Mouse (Mus musculus) kidney, embryonic 15.5 days (tissue): ENCODE measurements around the gene Stx2. TPM values are rescaled to one million over a fixed set of nuclear protein-coding genes. Genes with fewer than 3 reads are reported as not detected.

Source experiments
- ATAC-seq: fragments of 200-750 bp; cut with Nextera tagmentation; replicated peaks from 2 replicates; pipeline ENCODE4 v1.8.0; 2017; ENCODE audit warnings: moderate TSS enrichment; ENCODE audit not compliant: low FRiP score
- H3K27ac ChIP-seq: fragments of 300-500 bp; sonication (generic); 2 replicates; pipeline ENCODE4 v1.5.1; 2015; ENCODE audit warnings: mild to moderate bottlenecking, inconsistent platforms
- H3K27me3 ChIP-seq: fragments of 300-500 bp; sonication (generic); 2 replicates; pipeline ENCODE4 v1.6.1; 2015; ENCODE audit warnings: inconsistent platforms
- H3K36me3 ChIP-seq: fragments of 300-500 bp; sonication (generic); 2 replicates; pipeline ENCODE4 v1.6.1; 2015; ENCODE audit warnings: inconsistent platforms
- H3K4me1 ChIP-seq: fragments of 300-500 bp; sonication (generic); 2 replicates; pipeline ENCODE4 v1.6.1; 2015; ENCODE audit warnings: inconsistent platforms
- H3K4me2 ChIP-seq: fragments of 300-500 bp; sonication (generic); 2 replicates; pipeline ENCODE4 v1.6.1; 2015; ENCODE audit warnings: moderate library complexity, mild to moderate bottlenecking, inconsistent platforms
- H3K4me3 ChIP-seq: fragments of 300-500 bp; sonication (generic); replicated peaks from 2 replicates; pipeline ENCODE4 v1.5.1; 2015; ENCODE audit warnings: mild to moderate bottlenecking, inconsistent platforms
- H3K9ac ChIP-seq: fragments of 300-500 bp; sonication (generic); 2 replicates; pipeline ENCODE4 v1.6.1; 2015; ENCODE audit warnings: mild to moderate bottlenecking, inconsistent platforms
- H3K9me3 ChIP-seq: fragments of 300-500 bp; sonication (generic); replicated peaks from 2 replicates; pipeline ENCODE4 v1.6.1; 2016; ENCODE audit warnings: inconsistent platforms
- WGBS: fragments of 180-500 bp; shearing (Covaris S2); methylation state at CpG from one replicate; pipeline ENCODE4 v1.1.7; 2015; ENCODE audit warnings: mixed read lengths; 5-methylcytosine and 5-hydroxymethylcytosine counted together
- polyA plus RNA-seq: library from polyadenylated mRNA; unstranded; fragments of >200 nt; fragmentation: Nextera tagmentation; extraction: Ambion mirVana; gene quantifications from 2 replicates; pipeline ENCODE4 v1.2.1, GENCODE M21; 2015

The Stx2 gene
- 35.0 and 36.6 TPM in 2 replicates for polyA plus RNA-seq

DNA sequence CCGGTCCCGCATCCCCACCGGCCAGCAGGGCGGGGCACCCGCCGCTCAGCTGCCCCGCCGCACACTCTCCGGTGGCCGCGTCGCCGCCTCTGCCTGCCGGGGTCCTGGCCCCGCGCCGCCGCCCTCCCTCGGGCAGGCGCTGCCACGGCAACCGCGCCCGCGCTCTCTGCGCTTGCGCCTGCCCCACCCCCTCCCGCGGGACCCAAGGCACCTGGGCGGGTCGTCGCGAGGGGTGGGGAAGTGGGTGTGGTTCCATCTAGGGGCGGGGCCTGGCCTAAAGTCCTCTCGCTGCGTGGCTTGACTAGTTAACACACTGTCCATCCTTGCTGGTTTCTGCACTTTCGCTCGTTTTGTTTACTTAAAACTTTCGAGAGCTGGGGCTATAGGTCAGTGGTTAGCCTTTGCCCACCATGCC is at the start of gene Stx2:
Gene Stx2, minus strand, starts transcription at position 163 of the 415 bp plus-strand sequence.
- peak within 1 kb of the TSS; percentile 76 for H3K9ac ChIP-seq
- under 1% methylated on average over 38 of the region's 39 CpGs for WGBS

DNA sequence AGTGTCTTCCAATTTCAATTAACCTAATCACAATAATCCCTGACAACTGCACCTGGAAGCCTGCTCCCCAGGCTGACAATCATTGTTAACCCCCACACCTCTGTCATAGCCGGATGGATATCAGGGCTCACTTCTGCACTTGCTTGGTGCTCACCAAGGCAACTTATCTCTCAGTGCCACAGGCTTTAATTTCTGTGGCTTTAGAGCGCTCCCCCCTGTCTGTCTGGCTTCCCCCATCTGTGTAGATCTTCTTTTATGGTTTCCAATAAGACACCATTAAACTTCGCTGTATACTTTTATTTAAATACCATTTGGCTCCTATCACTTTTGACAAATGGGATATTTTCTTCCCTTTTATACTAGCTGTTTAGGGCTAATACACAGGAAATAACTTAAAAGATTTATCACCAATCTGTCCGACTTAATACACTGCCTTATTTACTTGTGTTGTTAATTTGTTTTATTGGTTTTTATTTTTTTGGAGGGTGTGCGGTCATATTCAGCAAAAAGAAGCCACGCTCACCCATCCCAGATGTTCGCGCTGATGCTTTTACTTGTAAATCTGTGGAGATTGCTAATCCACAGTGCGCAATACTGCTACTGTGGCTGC is 46.4 kb upstream of the Stx2 start:
- no peak overlapping the region for H3K27ac ChIP-seq
- no peak overlapping the region for H3K9ac ChIP-seq
- peak; percentile 56; the same call in 1 of the 2 replicates for ATAC-seq
- no peaks in the 10 kb centered on the region for H3K4me1 ChIP-seq
- H3K4me2 ChIP-seq: no peak overlapping the region
- peaks cover 25% of the 10 kb centered on the region; the same call in 1 of the 2 replicates for H3K27me3 ChIP-seq
- no peaks in the 10 kb centered on the region for H3K36me3 ChIP-seq
- no peaks in the 10 kb centered on the region for H3K9me3 ChIP-seq
- WGBS: 51% methylated on average over 9 of the region's 9 CpGs
- no peak overlapping the region for H3K4me3 ChIP-seq

More for the DNA sequence above, at the start of gene Stx2:
- Histone ChIP-seq H3K4me3 (peak within 1 kb of the TSS; percentile 74), H3K27ac (peak within 1 kb of the TSS; percentile 34), H3K4me2 (peak within 1 kb of the TSS; percentile 75), H3K27me3 (no peaks in the 10 kb centered on the region), H3K4me1 (peaks cover 33% of the 10 kb centered on the region), H3K36me3 (no peaks in the 10 kb centered on the region), H3K9me3 (no peaks in the 10 kb centered on the region)
- ATAC-seq: peak; percentile 94

DNA sequence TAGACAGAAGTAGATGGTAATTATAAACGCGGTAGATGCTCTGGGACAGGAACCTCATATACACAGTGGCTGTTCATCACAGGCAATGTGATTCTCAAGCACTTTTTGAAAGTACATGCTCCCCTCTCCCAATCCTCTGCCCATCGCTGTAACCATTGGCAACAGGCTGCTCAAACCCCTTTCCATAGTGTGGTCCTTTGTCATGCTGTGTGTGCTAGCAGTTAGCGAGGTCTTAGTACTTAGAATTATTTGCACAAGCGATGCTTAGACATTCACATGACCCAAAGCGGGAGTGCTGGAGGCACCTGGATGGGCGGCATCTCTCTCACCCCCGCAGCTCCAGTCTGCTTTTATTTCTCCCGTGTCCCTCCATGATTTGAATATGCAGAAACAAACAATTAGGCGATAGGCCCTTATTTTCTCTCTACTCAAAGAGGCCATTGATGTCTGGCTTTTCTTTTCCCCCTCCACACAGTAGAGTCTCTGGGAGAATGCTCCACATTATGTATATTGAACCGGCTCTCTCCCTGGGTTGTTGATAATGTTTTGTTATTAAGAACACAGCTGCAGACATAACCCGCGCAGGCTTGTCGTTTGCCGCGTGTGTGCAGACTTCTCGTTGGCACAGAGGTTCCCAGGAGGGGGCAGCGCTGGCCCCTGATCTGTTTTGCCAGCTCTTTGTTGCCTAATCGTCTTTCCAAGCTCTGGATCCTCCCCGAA is 44.4 kb upstream of the Stx2 start:
- Histone ChIP-seq H3K9ac (no peak overlapping the region), H3K4me1 (no peaks in the 10 kb centered on the region), H3K36me3 (no peaks in the 10 kb centered on the region), H3K9me3 (no peaks in the 10 kb centered on the region), H3K4me2 (no peak overlapping the region), H3K27me3 (peaks cover 17% of the 10 kb centered on the region; the same call in 1 of the 2 replicates), H3K4me3 (no peak overlapping the region), H3K27ac (no peak overlapping the region)
- 48% methylated on average over 20 of the region's 20 CpGs for WGBS
- no peak for ATAC-seq

- Histone ChIP-seq H3K4me1 (no peaks in the 10 kb centered on the region), H3K27me3 (peaks cover 9% of the 10 kb centered on the region; the same call in 1 of the 2 replicates), H3K4me3 (no peak overlapping the region), H3K9me3 (no peaks in the 10 kb centered on the region), H3K4me2 (no peak overlapping the region), H3K27ac (no peak overlapping the region), H3K36me3 (no peaks in the 10 kb centered on the region), H3K9ac (no peak overlapping the region)
- WGBS: 84% methylated on average over 3 of the region's 3 CpGs
- ATAC-seq: no peak
Measured at GRCm38 (mm10) chr5:129051910-129052309, 43.5 kb upstream of the Stx2 start.

DNA sequence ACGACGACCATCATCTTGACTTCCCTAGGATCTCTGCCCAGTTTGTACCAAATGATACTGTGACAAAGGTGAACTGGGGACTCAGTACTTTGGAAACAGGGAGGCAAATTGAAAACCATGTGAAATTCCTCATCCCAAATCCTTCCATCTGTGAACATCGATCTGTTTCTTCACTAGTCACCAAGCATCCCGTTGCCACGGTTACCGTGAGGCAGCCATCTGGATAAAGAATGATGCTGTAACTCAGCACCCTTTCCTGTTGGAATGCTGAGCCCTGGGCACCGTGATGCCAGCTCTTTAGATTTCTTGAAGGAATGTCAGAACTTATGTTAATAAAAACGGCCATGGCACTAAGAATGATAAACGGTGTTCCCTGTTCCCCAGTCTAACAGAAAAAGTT is 41.0 kb upstream of the Stx2 start:
- WGBS: 82% methylated on average over 9 of the region's 9 CpGs
- Histone ChIP-seq H3K36me3 (no peaks in the 10 kb centered on the region), H3K27ac (no peak overlapping the region), H3K4me2 (no peak overlapping the region), H3K9me3 (no peaks in the 10 kb centered on the region), H3K27me3 (peaks cover 7% of the 10 kb centered on the region; the same call in 1 of the 2 replicates), H3K9ac (no peak overlapping the region), H3K4me3 (no peak overlapping the region), H3K4me1 (peaks cover 3% of the 10 kb centered on the region; the same call in 1 of the 2 replicates)
- no peak for ATAC-seq

DNA sequence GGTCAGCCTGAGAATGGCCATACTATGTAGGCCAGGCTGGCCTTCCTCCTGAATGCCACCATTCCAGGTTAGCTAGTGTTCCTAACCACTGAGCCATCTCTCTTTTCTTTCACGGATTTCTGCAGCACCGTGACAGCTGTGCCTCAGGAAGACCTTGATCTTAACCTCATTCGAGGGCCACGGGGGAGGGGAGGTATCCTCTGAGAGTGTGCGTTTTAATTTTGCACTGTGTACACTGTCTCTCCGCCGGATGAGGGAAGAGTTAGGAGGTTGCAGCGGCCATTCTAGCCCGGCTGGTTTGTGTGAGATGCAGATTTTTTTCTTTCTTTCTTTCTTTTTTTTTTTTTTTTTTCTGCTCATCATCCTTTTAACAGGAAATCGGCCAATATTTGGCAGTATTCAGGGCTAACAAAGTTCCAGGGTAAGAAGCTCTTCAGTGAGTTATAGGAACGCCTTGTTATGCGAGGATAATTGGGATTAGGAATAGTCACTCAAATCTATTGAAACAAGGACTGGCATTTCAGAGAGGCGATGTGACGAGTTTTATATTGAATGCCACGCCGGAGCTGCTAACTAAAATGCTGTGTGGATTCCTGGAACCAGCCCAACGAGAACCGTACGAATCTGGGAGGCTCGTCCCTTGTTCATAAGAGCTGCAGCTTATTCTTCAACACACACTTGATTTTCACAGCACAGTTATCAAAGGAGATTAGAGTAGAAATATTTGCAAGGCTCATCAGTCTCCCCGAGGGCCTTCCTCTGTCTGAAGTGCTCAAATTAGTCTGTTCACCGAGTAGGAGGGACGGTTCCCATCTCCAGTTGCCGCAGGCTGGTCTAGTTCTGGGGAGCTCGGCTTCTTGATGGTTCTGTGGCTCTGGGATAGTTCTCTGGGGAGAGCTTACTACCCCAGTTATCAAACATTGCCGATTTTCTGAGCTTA is 37.5 kb upstream of the Stx2 start:
- Histone ChIP-seq H3K4me2 (no peak overlapping the region), H3K27ac (no peak overlapping the region), H3K4me1 (peaks cover 3% of the 10 kb centered on the region; the same call in 1 of the 2 replicates), H3K9me3 (no peaks in the 10 kb centered on the region), H3K36me3 (no peaks in the 10 kb centered on the region), H3K27me3 (no peaks in the 10 kb centered on the region; the same call in 1 of the 2 replicates), H3K9ac (no peak overlapping the region), H3K4me3 (no peak overlapping the region)
- ATAC-seq: no peak
- 61% methylated on average over 26 of the region's 26 CpGs for WGBS

- no peaks in the 10 kb centered on the region for H3K27me3 ChIP-seq
- no peaks in the 10 kb centered on the region for H3K9me3 ChIP-seq
- ATAC-seq: no peak
- no peak overlapping the region for H3K9ac ChIP-seq
- no peaks in the 10 kb centered on the region for H3K4me1 ChIP-seq
- no peaks in the 10 kb centered on the region for H3K36me3 ChIP-seq
- H3K27ac ChIP-seq: no peak overlapping the region
- WGBS: 74% methylated on average over 7 of the region's 7 CpGs
- H3K4me2 ChIP-seq: no peak overlapping the region
- no peak overlapping the region for H3K4me3 ChIP-seq
Measured at GRCm38 (mm10) chr5:129037739-129038138, 29.4 kb upstream of the Stx2 start.

GRCm38 (mm10) chr5:129036678-129037077 is 28.3 kb upstream of the Stx2 start:
- H3K36me3 ChIP-seq: no peaks in the 10 kb centered on the region
- no peak for ATAC-seq

DNA sequence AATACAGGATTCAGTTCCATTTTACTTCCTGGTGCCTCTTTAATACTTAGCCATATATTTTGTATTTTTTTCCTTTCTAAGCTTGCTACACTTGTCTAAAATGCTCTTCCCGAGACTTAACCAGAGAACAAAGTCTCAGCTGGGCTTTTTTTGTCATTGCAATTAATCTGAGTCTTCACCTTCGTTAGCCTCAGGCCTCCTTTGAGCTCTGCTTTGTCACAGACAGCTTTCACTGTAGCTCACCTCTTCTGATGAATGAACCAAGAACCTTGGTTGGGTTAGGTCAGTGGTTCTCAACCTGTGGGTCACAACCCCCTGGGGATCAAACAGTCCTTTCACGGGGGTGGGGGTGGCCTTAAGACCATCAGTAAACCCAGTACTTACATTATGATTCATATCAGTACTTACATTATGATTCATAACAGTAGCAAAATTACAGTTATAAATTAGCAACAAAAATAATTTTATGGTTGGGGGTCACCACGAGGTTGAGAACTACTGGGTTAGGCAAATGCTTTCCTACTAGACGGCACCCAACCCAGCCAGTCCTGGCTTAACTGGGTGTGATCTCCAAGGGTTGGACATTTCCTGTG is 20.9 kb upstream of the Stx2 start:
- no peaks in the 10 kb centered on the region for H3K4me1 ChIP-seq
- no peak overlapping the region for H3K27ac ChIP-seq
- ATAC-seq: no peak
- 72% methylated on average over 5 of the region's 5 CpGs for WGBS
- peaks cover 23% of the 10 kb centered on the region for H3K36me3 ChIP-seq
- no peaks in the 10 kb centered on the region for H3K27me3 ChIP-seq
- no peak overlapping the region for H3K9ac ChIP-seq
- H3K4me2 ChIP-seq: no peak overlapping the region
- H3K9me3 ChIP-seq: no peaks in the 10 kb centered on the region
- no peak overlapping the region for H3K4me3 ChIP-seq

More at GRCm38 (mm10) chr5:129036678-129037077, 28.3 kb upstream of the Stx2 start:
- H3K4me1 ChIP-seq: no peaks in the 10 kb centered on the region
- 84% methylated on average over 5 of the region's 5 CpGs for WGBS
- H3K4me3 ChIP-seq: no peak overlapping the region
- H3K4me2 ChIP-seq: no peak overlapping the region
- no peaks in the 10 kb centered on the region for H3K27me3 ChIP-seq
- no peak overlapping the region for H3K27ac ChIP-seq
- H3K9ac ChIP-seq: no peak overlapping the region
- no peaks in the 10 kb centered on the region for H3K9me3 ChIP-seq

DNA sequence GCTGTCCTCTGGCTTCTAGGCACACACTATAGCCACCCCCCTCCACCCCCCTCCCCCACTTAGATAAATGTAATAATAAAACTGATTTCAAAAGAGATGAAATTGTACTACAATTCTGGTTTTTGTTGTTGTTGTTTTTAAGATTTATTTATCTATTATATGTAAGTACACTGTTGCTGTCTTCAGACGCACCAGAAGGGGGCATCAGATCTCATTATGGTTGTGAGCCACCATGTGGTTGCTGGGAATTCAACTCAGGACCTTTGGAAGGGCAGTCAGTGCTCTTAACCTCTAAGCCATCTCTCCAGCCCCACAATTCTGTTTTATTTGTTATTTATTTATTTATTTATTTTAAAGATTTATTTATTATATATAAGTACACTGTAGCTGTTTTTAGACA is 18.3 kb upstream of the Stx2 start:
- WGBS: 79% methylated on average over 1 of the region's 1 CpGs
- no peak for ATAC-seq

DNA sequence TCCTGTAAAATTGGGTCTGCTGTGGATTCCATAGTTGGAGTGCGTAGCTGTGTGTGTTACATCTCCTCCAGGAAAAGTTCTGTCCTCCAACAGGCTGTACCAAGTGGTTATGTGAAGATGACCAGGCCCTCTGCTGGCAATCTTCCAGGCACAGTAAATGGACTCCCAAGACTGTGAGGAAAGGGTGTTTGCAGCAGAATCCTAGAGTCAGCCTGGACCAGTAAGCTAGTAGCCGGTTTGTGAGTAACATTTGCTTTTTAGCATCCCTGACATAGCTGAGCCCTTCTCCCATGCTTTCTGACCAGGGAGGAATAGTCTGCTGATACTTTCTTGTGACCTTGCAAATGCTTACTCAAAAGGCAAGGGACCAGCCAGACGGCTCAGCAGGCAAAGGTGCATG is 17.8 kb upstream of the Stx2 start:
- 94% methylated on average over 3 of the region's 3 CpGs for WGBS
- Histone ChIP-seq H3K9ac (no peak overlapping the region), H3K4me2 (no peak overlapping the region), H3K36me3 (peaks cover 47% of the 10 kb centered on the region), H3K9me3 (no peaks in the 10 kb centered on the region), H3K4me1 (peaks cover 10% of the 10 kb centered on the region), H3K27me3 (no peaks in the 10 kb centered on the region), H3K27ac (no peak overlapping the region), H3K4me3 (no peak overlapping the region)
- no peak for ATAC-seq

More for the DNA sequence above, 18.3 kb upstream of the Stx2 start:
- Histone ChIP-seq H3K9ac (no peak overlapping the region), H3K27ac (no peak overlapping the region), H3K4me1 (peaks cover 7% of the 10 kb centered on the region), H3K27me3 (no peaks in the 10 kb centered on the region), H3K36me3 (peaks cover 43% of the 10 kb centered on the region), H3K9me3 (no peaks in the 10 kb centered on the region), H3K4me3 (no peak overlapping the region), H3K4me2 (no peak overlapping the region)
